Comparison of ENCODE assay signal across 8 mouse cellular contexts in the genomic region with DNA sequence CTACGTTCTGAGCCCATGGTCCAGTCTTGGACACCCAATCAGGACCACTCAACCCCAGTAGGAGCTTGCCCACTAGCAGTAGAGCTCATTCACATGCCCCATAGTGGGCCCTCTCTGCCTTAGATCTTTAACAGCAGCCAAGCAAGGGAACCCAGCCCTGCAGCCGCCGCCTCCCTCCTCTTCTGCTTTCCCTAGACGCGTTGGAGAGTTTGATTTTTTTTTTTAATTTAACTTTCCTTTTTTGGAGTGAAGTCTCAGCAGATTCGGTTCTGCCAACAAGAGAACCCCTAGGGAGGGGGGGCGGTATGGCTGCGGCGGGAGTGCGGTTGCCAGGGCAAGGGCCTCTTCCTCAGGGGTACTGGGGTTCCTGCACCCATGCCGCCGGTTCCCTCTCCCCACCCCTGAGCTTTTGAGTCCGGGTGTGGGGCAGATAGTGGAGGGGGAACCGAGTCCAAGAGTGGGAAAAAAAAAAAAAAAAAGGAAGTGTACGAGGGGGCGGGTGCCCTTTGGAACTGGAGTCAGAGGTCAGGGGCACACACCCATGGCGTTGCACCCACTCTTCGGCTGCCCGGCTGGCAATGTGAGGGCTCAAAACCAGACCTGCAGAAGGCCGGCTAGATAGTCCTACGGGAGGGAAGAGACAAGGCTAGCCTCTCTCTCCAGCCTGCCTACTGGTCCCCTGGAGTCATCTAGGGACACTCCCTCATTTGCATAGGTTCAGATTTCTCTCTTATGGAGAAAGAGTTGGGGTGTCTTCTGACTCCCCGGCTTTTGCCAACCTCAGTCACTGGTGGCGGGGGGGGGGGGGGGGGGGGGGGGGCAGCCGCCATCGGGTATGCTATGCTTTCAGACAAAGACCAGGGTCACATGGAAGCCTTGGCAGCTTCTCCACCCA. TPM values are rescaled to one million over a fixed set of nuclear protein-coding genes. Genes with fewer than 3 reads are reported as not detected.
DNase-seq lines count a peak whose midpoint lies in the region; ATAC-seq and TF ChIP-seq lines count a peak whose summit lies in the region.

No protein-coding gene starts in this region.

- H3K9me3 ChIP-seq in ES-Bruce4 (replicated peaks; ENCODE audit: control insufficient read depth, insufficient read depth, low read length, poor library complexity, severe bottlenecking) = no peaks in the 10 kb centered on the region
- no peaks in the 10 kb centered on the region for H3K9me3 ChIP-seq in forebrain, embryonic 14.5 days (replicated peaks; ENCODE audit: control insufficient read depth, low read length)
- H3K9me3 ChIP-seq in intestine, embryonic 15.5 days = no peaks in the 10 kb centered on the region
- H3K9me3 ChIP-seq in liver, embryonic 15.5 days (replicated peaks) = no peaks in the 10 kb centered on the region
- H3K9me3 ChIP-seq in neural tube, embryonic 13.5 days = no peaks in the 10 kb centered on the region

- no peak for TF ChIP-seq EP300 in ES-Bruce4 (IDR thresholded peaks at IDR 0.05; ENCODE audit: insufficient read depth, low read depth, low read length)

- intact Hi-C loops in gastrocnemius, postnatal 36 days (cut with DNase I) = loop anchor here (5.0 kb wide), 3 partner anchors 38 to 73 kb away; no protein-coding TSS in a partner anchor

- DNase-seq in gastrocnemius, postnatal 25 days = peak; percentile 54
- DNase-seq in gastrocnemius, postnatal 36 days = no peak
- DNase-seq in forebrain, embryonic 14.5 days (ENCODE audit: low spot score) = peak; percentile 47

- H3K4me3 ChIP-seq in ES-Bruce4 (ENCODE audit: low read depth, low read length) = peak overlapping the region; percentile 51
- H3K4me3 ChIP-seq in forebrain, embryonic 14.5 days (ENCODE audit: low read depth, low read length) = peak overlapping the region; percentile 93
- H3K4me3 ChIP-seq in intestine, embryonic 15.5 days (replicated peaks) = peak overlapping the region; percentile 91
- peak overlapping the region; percentile 72 for H3K4me3 ChIP-seq in liver, embryonic 15.5 days (replicated peaks)
- peak overlapping the region; percentile 92 for H3K4me3 ChIP-seq in neural tube, embryonic 13.5 days

- TF ChIP-seq POLR2A in ES-Bruce4 (IDR thresholded peaks at IDR 0.05; ENCODE audit: insufficient read depth, low read length) = no peak

- no peak overlapping the region for H3K27ac ChIP-seq in ES-Bruce4 (ENCODE audit: insufficient read depth, low read length)
- peak overlapping the region; percentile 78 for H3K27ac ChIP-seq in forebrain, embryonic 14.5 days (ENCODE audit: low read depth, low read length)
- peak overlapping the region; percentile 95 for H3K27ac ChIP-seq in intestine, embryonic 15.5 days
- peak overlapping the region; percentile 57 for H3K27ac ChIP-seq in liver, embryonic 15.5 days (replicated peaks)
- H3K27ac ChIP-seq in neural tube, embryonic 13.5 days (replicated peaks) = peak overlapping the region; percentile 98

- H3K9ac ChIP-seq in ES-Bruce4 (ENCODE audit: low read depth, poor library complexity, severe bottlenecking) = peak overlapping the region; percentile 90
- peak overlapping the region; percentile 70 for H3K9ac ChIP-seq in forebrain, embryonic 14.5 days (ENCODE audit: low read length)
- peak overlapping the region; percentile 39 for H3K9ac ChIP-seq in intestine, embryonic 15.5 days
- H3K9ac ChIP-seq in liver, embryonic 15.5 days = no peak overlapping the region
- peak overlapping the region; percentile 68 for H3K9ac ChIP-seq in neural tube, embryonic 13.5 days

- 6% methylated on average over 24 of the region's 25 CpGs for WGBS in forebrain, embryonic 14.5 days
- WGBS in intestine, embryonic 15.5 days = 3% methylated on average over 23 of the region's 25 CpGs
- 2% methylated on average over 24 of the region's 25 CpGs for WGBS in liver, embryonic 15.5 days (ENCODE audit: insufficient replicate concordance)
- 3% methylated on average over 24 of the region's 25 CpGs for WGBS in neural tube, embryonic 13.5 days

- TF ChIP-seq CTCF in ES-Bruce4 (IDR thresholded peaks at IDR 0.05; ENCODE audit: low read depth, low read length) = no peak

- no peak; the same call in 1 of the 2 replicates for ATAC-seq in forebrain, embryonic 14.5 days
- ATAC-seq in intestine, embryonic 15.5 days = peak; percentile 31
- ATAC-seq in liver, embryonic 15.5 days (ENCODE audit: insufficient read depth) = peak; percentile 9; the same call in 1 of the 2 replicates
- peak; percentile 8 for ATAC-seq in neural tube, embryonic 13.5 days (ENCODE audit: low read depth)
- ATAC-seq in erythroid progenitor cell, adult 5-6 weeks (replicated peaks; ENCODE audit: low FRiP score, poor library complexity, severe bottlenecking) = no peak

- peaks cover 9% of the 10 kb centered on the region for H3K4me1 ChIP-seq in ES-Bruce4 (ENCODE audit: control insufficient read depth, insufficient read depth, low read length)
- H3K4me1 ChIP-seq in forebrain, embryonic 14.5 days (ENCODE audit: control insufficient read depth, insufficient read depth, low read length) = peaks cover 29% of the 10 kb centered on the region
- H3K4me1 ChIP-seq in intestine, embryonic 15.5 days (replicated peaks) = peaks cover 55% of the 10 kb centered on the region
- peaks cover 45% of the 10 kb centered on the region for H3K4me1 ChIP-seq in liver, embryonic 15.5 days (replicated peaks)
- peaks cover 50% of the 10 kb centered on the region for H3K4me1 ChIP-seq in neural tube, embryonic 13.5 days (replicated peaks)

- H3K4me2 ChIP-seq in forebrain, embryonic 14.5 days (ENCODE audit: low read length) = peak overlapping the region; percentile 71
- peak overlapping the region; percentile 91 for H3K4me2 ChIP-seq in intestine, embryonic 15.5 days (replicated peaks)
- peak overlapping the region; percentile 94 for H3K4me2 ChIP-seq in liver, embryonic 15.5 days
- peak overlapping the region; percentile 91 for H3K4me2 ChIP-seq in neural tube, embryonic 13.5 days

- no peaks in the 10 kb centered on the region for H3K36me3 ChIP-seq in ES-Bruce4 (ENCODE audit: control insufficient read depth, insufficient read depth, low read length, poor library complexity, severe bottlenecking)
- no peaks in the 10 kb centered on the region for H3K36me3 ChIP-seq in forebrain, embryonic 14.5 days (ENCODE audit: control insufficient read depth, insufficient read depth, low read length)
- H3K36me3 ChIP-seq in intestine, embryonic 15.5 days = no peaks in the 10 kb centered on the region
- H3K36me3 ChIP-seq in liver, embryonic 15.5 days (replicated peaks) = no peaks in the 10 kb centered on the region
- no peaks in the 10 kb centered on the region for H3K36me3 ChIP-seq in neural tube, embryonic 13.5 days

- H3K27me3 ChIP-seq in ES-Bruce4 (ENCODE audit: control insufficient read depth, insufficient read depth, low read length, poor library complexity, severe bottlenecking) = no peaks in the 10 kb centered on the region
- no peaks in the 10 kb centered on the region for H3K27me3 ChIP-seq in forebrain, embryonic 14.5 days (replicated peaks; ENCODE audit: control insufficient read depth, insufficient read depth, low read length)
- H3K27me3 ChIP-seq in intestine, embryonic 15.5 days (replicated peaks) = no peaks in the 10 kb centered on the region
- H3K27me3 ChIP-seq in liver, embryonic 15.5 days = peaks cover 50% of the 10 kb centered on the region
- H3K27me3 ChIP-seq in neural tube, embryonic 13.5 days = no peaks in the 10 kb centered on the region

RNA-seq across cellular contexts. Expression of a gene that starts 1.0 kb away (rescaled TPM):
- 100 to 1,000 TPM in 1 of 2 experiments, 10 to 100 TPM in 1; 92.7 to 108 TPM for total RNA-seq in gastrocnemius, postnatal 25 days (2021)
- total RNA-seq in gastrocnemius, postnatal 36 days (2021) = 100 to 1,000 TPM; 102 to 112 TPM
- polyA plus RNA-seq in ES-Bruce4 (2011; ENCODE audit: insufficient read depth, insufficient read length, low read depth, missing spikeins) = 57.5 and 62.9 TPM in 2 replicates
- 15.1 and 22.3 TPM in 2 replicates for polyA plus RNA-seq in forebrain, embryonic 14.5 days (2014; fragmentation: Nextera tagmentation; extraction: Ambion mirVana)
- polyA plus RNA-seq in intestine, embryonic 15.5 days (2015; fragmentation: Nextera tagmentation; extraction: Ambion mirVana) = 19.9 and 20.0 TPM in 2 replicates
- polyA plus RNA-seq in liver, embryonic 15.5 days (2015; fragmentation: Nextera tagmentation; extraction: Ambion mirVana) = 3.8 and 5.4 TPM in 2 replicates
- polyA plus RNA-seq in neural tube, embryonic 13.5 days (2015; fragmentation: Nextera tagmentation; extraction: Ambion mirVana) = 29.2 and 30.4 TPM in 2 replicates
- total RNA-seq in erythroid progenitor cell, adult 5-6 weeks (2015; ENCODE audit: low replicate concordance) = 10.5 and 37.3 TPM in 2 replicates
- total RNA-seq in erythroid progenitor cell, adult 5-6 weeks (2017; ENCODE audit: low replicate concordance) = 0.91 and 2.6 TPM in 2 replicates

Comparison
In these comparisons a context has a peak if more than half of its experiments do, and no peak if none do; other contexts are left out.
1. DNase-seq: peak in gastrocnemius, postnatal 25 days (single experiment) and forebrain, embryonic 14.5 days (single experiment); none in gastrocnemius, postnatal 36 days (0 of 2).
2. ATAC-seq: peak in intestine, embryonic 15.5 days (single experiment), liver, embryonic 15.5 days (single experiment) and neural tube, embryonic 13.5 days (single experiment); none in forebrain, embryonic 14.5 days (single experiment) and erythroid progenitor cell, adult 5-6 weeks (single experiment).
3. Peak in every context shown above with its lines, with median percentiles within 50 percentile points of each other: H3K4me3 ChIP-seq and H3K4me2 ChIP-seq.